2 mouse cellular contexts compared by ENCODE assay signal in genomic region chr5:108486148-108486547, GRCm38 (mm10). TPM values are rescaled to one million over a fixed set of nuclear protein-coding genes. Genes with fewer than 3 reads are reported as not detected.
"Had no signal": no experiment of that assay in that cellular context is flagged by ENCODE, and none has a peak within 500 bp of the region (broad histone marks: within the 10 kb centered on the region; RNA-seq: fewer than 3 reads in every experiment).

No protein-coding gene starts in this region.

RNA-seq across cellular contexts. Expression of gene Mfsd7a, which starts 37.5 kb away (rescaled TPM):
- polyA plus RNA-seq: hindbrain, embryonic 11.5 days; inflammation-experienced regulatory T-cells, adult 6 months had no signal
